In the genomic region with DNA sequence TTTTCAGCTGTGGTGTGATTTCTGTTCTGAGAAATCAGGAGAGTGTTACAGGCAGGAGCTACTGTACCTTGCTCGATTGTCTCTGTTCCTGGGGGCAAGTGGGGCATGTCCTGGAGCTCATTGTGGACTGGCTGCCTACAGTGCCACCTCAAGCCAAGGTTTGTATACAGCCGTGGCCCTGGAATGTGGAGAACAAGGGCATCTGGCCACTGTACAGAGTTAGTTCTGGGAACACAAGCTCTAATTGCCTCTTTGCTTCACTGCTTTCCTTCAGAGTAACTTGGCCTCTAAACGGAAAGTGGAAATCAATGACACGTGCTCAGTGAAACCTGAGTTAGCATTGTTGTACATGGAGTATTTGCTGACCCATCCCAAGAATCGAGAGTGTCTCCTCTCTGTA, we compare ENCODE assay signal across 31 mouse cellular contexts. TPM values are rescaled to one million over a fixed set of nuclear protein-coding genes. Genes with fewer than 3 reads are reported as not detected.
A peak's percentile ranks its signal among the peaks of the same experiment; 100 is the strongest.
DNase-seq lines count a peak whose midpoint lies in the region; ATAC-seq and TF ChIP-seq lines count a peak whose summit lies in the region.
"Had no signal": no experiment of that assay in that cellular context is flagged by ENCODE, and none has a peak within 500 bp of the region (broad histone marks: within the 10 kb centered on the region; RNA-seq: fewer than 3 reads in every experiment).

No protein-coding gene starts in this region.

- H3K27ac ChIP-seq in kidney, adult 2 months (ENCODE audit: insufficient read depth, low read depth, low read length), result peak overlapping the region; percentile 12; the same call in 1 of the 2 replicates
- no peak overlapping the region for H3K27ac ChIP-seq in kidney, postnatal 0 days
- H3K27ac ChIP-seq: embryonic facial prominence, embryonic 13.5 days; forebrain, embryonic 10.5 days; forebrain, embryonic 15.5 days; gastrocnemius, adult 2 months; heart, adult 2 months; limb, embryonic 12.5 days; liver, embryonic 15.5 days; neural tube, embryonic 15.5 days; stomach, embryonic 15.5 days had no signal

- H3K4me2 ChIP-seq in kidney, postnatal 0 days (ENCODE audit: low read length), result no peak overlapping the region
- H3K4me2 ChIP-seq: embryonic facial prominence, embryonic 13.5 days; forebrain, embryonic 15.5 days; limb, embryonic 12.5 days; liver, embryonic 15.5 days; lung, embryonic 14.5 days; neural tube, embryonic 15.5 days; stomach, embryonic 15.5 days had no signal

- TF ChIP-seq POLR2A in kidney, adult 2 months (IDR thresholded peaks at IDR 0.05; ENCODE audit: low read depth, low read length), result no peak

- peaks cover 12% of the 10 kb centered on the region; the same call in 1 of the 2 replicates for H3K4me1 ChIP-seq in kidney, adult 2 months (ENCODE audit: control insufficient read depth, insufficient read depth, low read length)
- no peaks in the 10 kb centered on the region for H3K4me1 ChIP-seq in kidney, postnatal 0 days (replicated peaks; ENCODE audit: insufficient read depth, low read length)
- H3K4me1 ChIP-seq: embryonic facial prominence, embryonic 13.5 days; forebrain, embryonic 10.5 days; forebrain, embryonic 15.5 days; limb, embryonic 12.5 days; neural tube, embryonic 15.5 days; stomach, embryonic 15.5 days had no signal

- no peak overlapping the region for H3K9ac ChIP-seq in kidney, postnatal 0 days (ENCODE audit: low read depth, low read length)
- H3K9ac ChIP-seq: embryonic facial prominence, embryonic 13.5 days; forebrain, embryonic 15.5 days; limb, embryonic 12.5 days; liver, embryonic 15.5 days; lung, embryonic 14.5 days; neural tube, embryonic 15.5 days; stomach, embryonic 15.5 days had no signal

- no peaks in the 10 kb centered on the region for H3K27me3 ChIP-seq in kidney, adult 2 months (replicated peaks; ENCODE audit: control insufficient read depth, insufficient read depth, low read length)
- no peaks in the 10 kb centered on the region for H3K27me3 ChIP-seq in kidney, postnatal 0 days (ENCODE audit: insufficient read depth, low read length)
- H3K27me3 ChIP-seq: embryonic facial prominence, embryonic 13.5 days; forebrain, embryonic 15.5 days; limb, embryonic 12.5 days; liver, embryonic 15.5 days; neural tube, embryonic 15.5 days; stomach, embryonic 15.5 days had no signal

- TF ChIP-seq CTCF in kidney, adult 2 months (conservative IDR thresholded peaks at IDR 0.05; ENCODE audit: insufficient read depth, insufficient read length, low read depth, low read length), result no peak
- TF ChIP-seq CTCF in kidney, postnatal 0 days (IDR thresholded peaks at IDR 0.05; ENCODE audit: low read depth), result no peak

- intact Hi-C loops in gastrocnemius, postnatal 14 days (cut with DNase I; ENCODE audit: low total_unique reads), result no loop called here

- WGBS in kidney, adult 2 months, result 33% methylated on average over 5 of the region's 5 CpGs
- WGBS in kidney, postnatal 0 days, result 51% methylated on average over 5 of the region's 5 CpGs

- H3K9me3 ChIP-seq in kidney, postnatal 0 days (replicated peaks; ENCODE audit: low read length), result no peaks in the 10 kb centered on the region
- H3K9me3 ChIP-seq: embryonic facial prominence, embryonic 13.5 days; forebrain, embryonic 10.5 days; forebrain, embryonic 15.5 days; limb, embryonic 12.5 days; liver, embryonic 15.5 days; neural tube, embryonic 15.5 days; stomach, embryonic 15.5 days had no signal

- DNase-seq in ovary, postnatal 36 days (ENCODE audit: low spot score), result peak; percentile 9
- DNase-seq in ovary, adult 18-20 months (ENCODE audit: low spot score), result no peak
- peak; percentile 85 for DNase-seq in kidney, adult 2 months
- peak; percentile 46 for DNase-seq in kidney, postnatal 0 days (ENCODE audit: low spot score)
- DNase-seq in kidney, postnatal 4 days, result peak; percentile 9 to 33
- no peak for DNase-seq in frontal cortex, postnatal 25 days (ENCODE audit: low spot score in 2 of 2)
- DNase-seq in gastrocnemius, postnatal 14 days, result no peak
- DNase-seq in heart, adult 8-10 months (ENCODE audit: low spot score), result no peak
- DNase-seq: adrenal gland, adult 2 months; adrenal gland, postnatal 36 days; cerebellum, postnatal 10 days; gastrocnemius, adult 2 months; heart, adult 2 months; lung, embryonic 14.5 days; lung, postnatal 14 days; midbrain, embryonic 14.5 days; right cerebral cortex, postnatal 25 days; thymus, adult 18-20 months; thymus, postnatal 25 days had no signal

- ATAC-seq in kidney, postnatal 0 days (replicated peaks; ENCODE audit: low FRiP score, low read depth), result peak; percentile 57
- ATAC-seq: activated CD4-positive, CD25-positive, alpha-beta regulatory T cell, adult 4 months; forebrain, embryonic 15.5 days; hindbrain, embryonic 16.5 days had no signal

- H3K36me3 ChIP-seq in kidney, adult 2 months (ENCODE audit: control insufficient read depth, insufficient read depth, low read length), result no peaks in the 10 kb centered on the region
- H3K36me3 ChIP-seq in kidney, postnatal 0 days (ENCODE audit: insufficient read depth, low read length), result peaks cover 21% of the 10 kb centered on the region

- H3K4me3 ChIP-seq in kidney, adult 2 months (ENCODE audit: insufficient read depth, low read depth, low read length), result no peak overlapping the region
- H3K4me3 ChIP-seq in kidney, postnatal 0 days (replicated peaks; ENCODE audit: low read depth, low read length), result no peak overlapping the region
- H3K4me3 ChIP-seq: embryonic facial prominence, embryonic 13.5 days; forebrain, embryonic 10.5 days; forebrain, embryonic 15.5 days; gastrocnemius, adult 2 months; heart, adult 2 months; limb, embryonic 12.5 days; liver, embryonic 15.5 days; neural tube, embryonic 15.5 days; stomach, embryonic 15.5 days had no signal

RNA-seq across cellular contexts. Expression of a gene that starts 33.4 kb away (rescaled TPM):
- polyA plus RNA-seq in kidney, adult 2 months (2012; rRNA removed), result 0.73 and 0.89 TPM in 2 replicates
- polyA plus RNA-seq in kidney, postnatal 0 days (2015; fragmentation: Nextera tagmentation; extraction: Ambion mirVana), result 12.7 and 15.7 TPM in 2 replicates
- total RNA-seq in gastrocnemius, postnatal 14 days (2021), result 1 to 10 TPM; 4.2 to 4.3 TPM
- 1 to 10 TPM; 2.6 to 4.2 (median 2.7) TPM for total RNA-seq in heart, adult 8-10 months (2022)

RNA-seq across cellular contexts. Expression of a gene that starts 46.9 kb away (rescaled TPM):
- polyA plus RNA-seq in kidney, adult 2 months (2012; rRNA removed), result 0.77 and 0.91 TPM in 2 replicates
- 0.03 and 0.08 TPM in 2 replicates for polyA plus RNA-seq in kidney, postnatal 0 days (2015; fragmentation: Nextera tagmentation; extraction: Ambion mirVana)
- total RNA-seq in gastrocnemius, postnatal 14 days (2021), result not detected
- under 1 TPM in 3 of 4 experiments, not detected in 1; 0.06 to 0.17 (median 0.14) TPM for total RNA-seq in heart, adult 8-10 months (2022)
- total RNA-seq: common myeloid progenitor, adult 5-6 weeks; gastrocnemius, adult 2 months; heart, postnatal 25 days; liver, adult 2 months had no signal
- polyA plus RNA-seq: activated CD4-positive, CD25-positive, alpha-beta regulatory T cell, adult 4 months had no signal

Comparison
In these comparisons a context has a peak if more than half of its experiments do, and no peak if none do; other contexts are left out.
1. DNase-seq: peak in ovary, postnatal 36 days (single experiment), kidney, adult 2 months (single experiment), kidney, postnatal 0 days (single experiment) and kidney, postnatal 4 days (2 of 2); none in ovary, adult 18-20 months (single experiment), frontal cortex, postnatal 25 days (0 of 2), gastrocnemius, postnatal 14 days (single experiment) and heart, adult 8-10 months (single experiment).